Mouse (Mus musculus): ENCODE results near the gene Man2a1.

Gene Man2a1

DNA sequence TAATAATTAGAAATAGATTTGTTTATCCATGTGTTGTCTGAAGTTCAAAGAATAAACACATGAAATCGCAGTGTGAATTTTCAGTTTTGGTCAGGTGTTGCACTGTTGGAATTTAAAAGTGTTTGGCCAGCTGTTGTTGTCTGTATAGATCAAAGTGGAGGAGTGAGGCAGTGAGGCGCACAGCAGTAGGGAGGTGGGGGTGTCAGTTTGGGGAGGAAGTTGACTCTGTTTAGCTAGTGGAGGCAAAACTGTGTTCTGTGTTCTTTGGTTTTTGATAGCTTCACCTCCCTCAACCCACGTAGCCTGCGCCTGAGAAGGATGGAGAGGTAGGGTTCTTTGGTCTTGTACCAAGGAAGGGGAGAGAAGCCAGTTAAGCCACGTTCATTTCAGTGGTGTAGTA, 28.3 kb downstream of the Man2a1 start:
- no peak for DNase-seq (ENCODE audit: low read depth, low spot score)

- no peak for DNase-seq (ENCODE audit: low read depth, low spot score)
Measured at GRCm38 (mm10) chr17:64629486-64629885, 28.9 kb downstream of the Man2a1 start.

DNA sequence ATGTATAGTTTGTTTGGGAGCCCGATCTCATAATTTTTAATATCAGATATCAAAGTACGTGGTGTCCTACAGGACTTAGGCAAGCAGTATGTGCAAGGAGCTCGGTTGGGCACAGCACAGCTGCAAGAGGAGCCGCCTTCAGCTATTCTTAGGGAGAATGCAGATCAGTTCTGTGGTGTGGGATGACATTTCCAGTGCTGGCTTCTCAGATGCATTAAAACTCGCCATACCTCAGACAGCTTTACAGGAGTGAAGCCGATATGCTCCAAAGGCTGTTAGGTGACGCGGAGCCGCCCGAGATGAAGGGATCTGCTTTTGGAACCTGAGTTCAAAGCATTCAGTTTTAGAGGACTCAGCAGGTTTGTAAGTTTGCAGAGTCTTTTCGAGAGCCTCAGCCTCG, 30.0 kb downstream of the Man2a1 start:
- no peak for DNase-seq (ENCODE audit: low read depth, low spot score)

GRCm38 (mm10) chr17:64637868-64638537, 37.5 kb downstream of the Man2a1 start:
- DNase-seq (ENCODE audit: low read depth, low spot score): no peak

DNA sequence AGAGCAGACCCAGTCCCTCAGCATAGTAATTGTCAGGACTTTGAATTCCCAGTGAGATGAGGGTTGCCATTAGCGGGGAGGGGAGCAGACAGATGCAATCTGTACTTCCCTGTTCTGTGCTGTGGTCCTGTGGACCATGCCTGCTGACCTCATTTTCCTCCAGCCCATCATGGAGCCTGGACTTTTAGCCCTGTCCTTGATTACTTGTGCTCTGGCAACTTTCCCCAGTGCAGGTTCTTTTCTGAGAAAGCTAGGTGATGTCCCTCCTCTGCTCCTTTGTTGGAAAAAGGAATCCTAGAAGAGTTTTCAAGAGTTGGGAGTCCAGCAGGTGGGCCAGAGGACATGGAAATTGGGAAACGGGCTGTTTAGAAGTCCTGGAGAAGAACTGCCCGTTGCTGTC, 40.8 kb downstream of the Man2a1 start:
- DNase-seq (ENCODE audit: low read depth, low spot score): no peak

DNA sequence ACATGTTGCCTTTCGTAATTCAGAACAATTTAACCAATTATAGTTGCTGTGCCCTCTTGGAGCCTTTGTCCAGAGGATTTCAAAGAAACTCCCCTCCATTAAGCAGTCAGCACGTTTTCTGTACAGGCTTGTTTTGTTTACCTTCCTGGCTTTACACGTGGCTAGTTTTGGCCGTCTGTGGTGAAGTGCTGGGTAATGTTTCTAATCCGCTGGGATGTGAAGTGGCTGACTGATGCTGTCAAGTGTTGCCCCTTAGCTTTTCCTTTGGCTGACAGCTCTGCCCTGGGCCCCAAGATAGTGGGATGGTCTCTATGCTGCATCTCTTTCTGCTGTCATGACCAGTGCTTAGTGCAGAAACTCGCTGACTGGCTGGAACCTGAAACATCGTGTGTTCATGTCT, 43.1 kb downstream of the Man2a1 start:
- DNase-seq (ENCODE audit: low read depth, low spot score): no peak

DNA sequence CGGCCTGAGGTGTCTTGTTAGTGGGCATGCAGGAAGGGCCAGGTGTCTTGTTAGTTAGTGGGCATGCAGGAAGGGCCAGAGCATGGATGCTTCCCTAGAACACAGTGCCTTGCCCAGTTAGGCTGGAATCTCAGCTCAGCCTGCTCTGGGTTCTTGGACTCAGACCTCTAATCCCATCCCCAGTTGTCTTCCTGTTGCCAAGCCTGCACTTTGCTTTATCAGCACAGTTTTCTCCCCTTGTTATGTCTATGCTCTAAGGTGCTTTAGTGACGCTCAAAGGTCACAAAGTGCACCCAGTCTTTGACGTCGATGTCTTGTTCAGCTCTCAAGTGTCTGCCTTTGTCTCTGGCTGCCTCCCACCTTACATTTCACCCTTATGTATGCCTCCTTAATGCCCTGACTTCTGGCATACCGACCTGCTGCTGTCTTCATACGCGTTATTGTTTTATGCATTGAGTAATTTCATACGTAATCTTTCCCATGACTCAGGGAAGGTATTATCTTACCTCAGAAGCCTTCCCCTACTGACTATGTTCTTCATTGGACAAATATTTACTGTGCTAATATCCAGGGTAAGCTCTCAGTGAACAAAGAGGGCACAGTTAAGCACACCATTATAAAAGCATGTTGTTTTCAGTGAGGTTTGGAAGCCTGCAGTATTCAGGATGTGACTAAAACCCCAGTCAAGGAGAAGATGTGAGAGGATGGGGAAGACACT, 44.5 kb downstream of the Man2a1 start:
- no peak for DNase-seq (ENCODE audit: low read depth, low spot score)

GRCm38 (mm10) chr17:64647396-64647795, 46.9 kb downstream of the Man2a1 start:
- no peak for DNase-seq (ENCODE audit: low read depth, low spot score)

- no peak for DNase-seq (ENCODE audit: low read depth, low spot score)
Measured at GRCm38 (mm10) chr17:64650702-64651101, 50.2 kb downstream of the Man2a1 start.

GRCm38 (mm10) chr17:64653621-64654020, 53.1 kb downstream of the Man2a1 start:
- no peak for DNase-seq (ENCODE audit: low read depth, low spot score)

GRCm38 (mm10) chr17:64659682-64660081, 59.1 kb downstream of the Man2a1 start:
- no peak for DNase-seq (ENCODE audit: low read depth, low spot score)

- no peak for DNase-seq (ENCODE audit: low read depth, low spot score)
Measured at GRCm38 (mm10) chr17:64666518-64666917, 66.0 kb downstream of the Man2a1 start.

DNA sequence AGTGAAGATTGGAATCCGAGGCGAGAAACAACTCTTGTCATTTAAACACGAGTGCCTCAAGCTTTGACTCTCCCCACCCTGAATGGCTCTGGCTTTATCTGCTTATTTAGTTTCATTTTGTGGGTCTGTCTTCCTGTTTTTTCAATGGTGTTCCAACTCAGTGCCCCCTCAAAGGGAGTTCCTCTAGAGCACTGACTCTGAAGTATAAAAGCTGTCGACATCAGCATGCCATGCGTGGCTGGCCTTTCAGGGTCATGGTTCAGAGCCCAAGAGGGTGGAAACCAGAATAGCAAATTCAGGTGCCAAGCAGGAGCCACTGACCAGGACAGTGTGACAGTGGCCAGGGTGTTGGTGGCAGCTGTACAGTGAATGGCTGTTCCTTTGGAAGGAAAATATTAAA, 68.0 kb downstream of the Man2a1 start:
- no peak for DNase-seq (ENCODE audit: low read depth, low spot score)

GRCm38 (mm10) chr17:64674401-64674800, 73.9 kb downstream of the Man2a1 start:
- no peak for DNase-seq (ENCODE audit: low read depth, low spot score)

- no peak for DNase-seq (ENCODE audit: low read depth, low spot score)
Measured at GRCm38 (mm10) chr17:64674980-64675379, 74.4 kb downstream of the Man2a1 start.

GRCm38 (mm10) chr17:64676735-64677469, 76.4 kb downstream of the Man2a1 start:
- DNase-seq (ENCODE audit: low read depth, low spot score): peak; percentile 5

DNA sequence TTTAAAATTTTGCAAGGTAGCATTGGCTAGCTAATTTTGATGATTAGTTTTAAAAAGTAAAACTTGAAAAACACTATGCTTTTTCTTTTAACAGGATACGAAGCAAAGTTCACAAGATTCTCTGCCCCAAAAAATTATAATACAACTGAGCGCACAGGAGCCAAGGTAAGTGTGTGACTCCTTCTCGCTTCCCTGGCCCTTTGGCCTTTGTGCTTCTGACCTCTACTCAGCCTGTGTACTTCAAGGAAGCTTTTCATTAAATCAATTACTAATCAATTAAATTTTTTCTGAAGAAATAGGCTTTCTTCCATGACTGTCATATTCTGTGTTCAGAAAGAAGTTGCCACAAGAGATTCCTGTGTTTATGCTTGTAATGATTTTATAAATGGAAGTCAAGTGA, 80.9 kb downstream of the Man2a1 start:
- DNase-seq (ENCODE audit: low read depth, low spot score): no peak

GRCm38 (mm10) chr17:64681927-64682326, 81.4 kb downstream of the Man2a1 start:
- DNase-seq (ENCODE audit: low read depth, low spot score): no peak

GRCm38 (mm10) chr17:64684088-64684487, 83.6 kb downstream of the Man2a1 start:
- DNase-seq (ENCODE audit: low read depth, low spot score): no peak

DNA sequence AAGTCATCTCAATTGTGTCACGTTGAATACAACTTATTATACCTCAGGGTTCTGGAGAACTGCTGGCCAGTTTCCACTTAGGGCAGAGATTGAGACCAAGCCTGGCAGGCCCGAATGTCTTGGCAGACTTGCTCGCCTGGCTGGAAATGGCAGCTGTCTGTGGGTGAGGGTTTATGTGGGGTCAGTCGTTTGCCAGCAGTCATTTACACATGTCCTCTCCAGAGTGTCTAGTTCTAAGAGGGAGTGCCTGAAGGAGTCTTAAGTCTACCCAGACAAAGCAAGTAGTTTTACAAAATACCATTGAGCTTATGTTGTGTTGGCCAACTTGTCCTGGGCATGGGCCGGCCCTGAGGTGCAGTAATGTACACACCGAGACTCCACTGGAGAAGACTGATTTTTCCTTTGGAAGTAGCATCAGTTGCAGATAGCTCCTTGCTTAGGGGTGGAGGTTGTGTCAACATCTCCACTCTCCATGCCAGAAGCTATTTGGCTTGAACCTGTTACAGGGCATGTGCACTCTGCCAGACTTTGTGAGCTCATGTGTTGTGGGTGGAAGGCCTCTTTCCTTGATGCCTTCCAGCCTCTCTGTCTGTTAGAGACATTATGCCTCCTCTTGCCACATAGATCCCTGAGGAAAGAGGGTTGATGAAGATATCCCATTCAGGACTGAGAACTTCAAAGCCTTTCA, 84.8 kb downstream of the Man2a1 start:
- no peak for DNase-seq (ENCODE audit: low read depth, low spot score)

GRCm38 (mm10) chr17:64689614-64690013, 89.1 kb downstream of the Man2a1 start:
- no peak for DNase-seq (ENCODE audit: low read depth, low spot score)

DNA sequence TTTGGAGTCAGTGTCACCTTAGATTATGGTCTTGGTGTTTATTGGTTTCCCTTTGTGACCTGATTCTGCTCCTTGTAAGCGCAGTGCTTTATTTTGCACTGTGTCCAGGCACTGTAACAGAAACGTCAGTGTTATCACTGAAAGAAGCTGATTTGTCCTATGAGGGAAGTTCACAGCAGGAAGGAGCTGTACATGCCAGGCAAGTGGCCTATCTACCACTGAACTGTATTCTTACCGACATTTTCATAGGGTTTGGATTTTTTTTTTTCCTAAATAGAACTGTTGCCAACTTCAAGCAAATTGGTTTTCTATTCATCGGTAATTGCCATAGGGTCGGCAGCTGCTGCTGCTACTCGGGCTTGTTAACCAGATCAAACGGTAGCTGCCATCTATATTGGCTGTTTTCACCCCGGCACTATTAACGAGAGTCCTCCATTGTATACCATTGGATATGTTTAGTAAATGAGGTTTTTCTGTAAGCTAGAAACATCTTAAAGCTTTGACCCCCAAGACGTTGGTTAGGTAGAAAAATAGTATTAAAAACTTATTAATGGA, 96.8 kb downstream of the Man2a1 start:
- DNase-seq (ENCODE audit: low read depth, low spot score): no peak

Measured in retina, postnatal 7 days (tissue).